Mouse (Mus musculus) limb, embryonic 10.5 days (tissue): ENCODE measurements around the gene Nkd1. TPM values are rescaled to one million over a fixed set of nuclear protein-coding genes. Genes with fewer than 3 reads are reported as not detected.

Experiments
- DNase-seq: peaks from one replicate; pipeline ENCODE4 v3.0.0-alpha.2; 2017; ENCODE audit warnings: low spot score
- H3K27ac ChIP-seq: fragments of 300-500 bp; sonication (generic); 2 replicates; pipeline ENCODE4 v1.5.1; 2016; ENCODE audit warnings: mild to moderate bottlenecking
- H3K27me3 ChIP-seq: fragments of 300-500 bp; sonication (generic); 2 replicates; pipeline ENCODE4 v1.6.1; 2016; ENCODE audit warnings: low read depth, mild to moderate bottlenecking; ENCODE audit not compliant: poor library complexity, severe bottlenecking
- H3K36me3 ChIP-seq: fragments of 300-500 bp; sonication (generic); 2 replicates; pipeline ENCODE4 v1.6.1; 2016; ENCODE audit warnings: mild to moderate bottlenecking, moderate library complexity
- H3K4me1 ChIP-seq: fragments of 300-500 bp; sonication (generic); 2 replicates; pipeline ENCODE4 v1.6.1; 2016
- H3K4me3 ChIP-seq: fragments of 300-500 bp; sonication (generic); 2 replicates; pipeline ENCODE4 v1.5.1; 2016; ENCODE audit warnings: mild to moderate bottlenecking, moderate library complexity
- H3K9me3 ChIP-seq: fragments of 300-500 bp; sonication (generic); replicated peaks from 2 replicates; pipeline ENCODE4 v1.6.1; 2016; ENCODE audit warnings: mild to moderate bottlenecking
- WGBS: fragments of 180-500 bp; shearing (Covaris S2); methylation state at CpG from one replicate; pipeline ENCODE4 v1.1.7; 2016; 5-methylcytosine and 5-hydroxymethylcytosine counted together
- polyA plus RNA-seq: library from polyadenylated mRNA; unstranded; fragments of >200 nt; fragmentation: Nextera tagmentation; extraction: Ambion mirVana; gene quantifications from 2 replicates; pipeline ENCODE4 v1.2.1, GENCODE M21; 2016

The Nkd1 gene
- polyA plus RNA-seq, 1 experiment from 2014 or later: 60.7 TPM

DNA sequence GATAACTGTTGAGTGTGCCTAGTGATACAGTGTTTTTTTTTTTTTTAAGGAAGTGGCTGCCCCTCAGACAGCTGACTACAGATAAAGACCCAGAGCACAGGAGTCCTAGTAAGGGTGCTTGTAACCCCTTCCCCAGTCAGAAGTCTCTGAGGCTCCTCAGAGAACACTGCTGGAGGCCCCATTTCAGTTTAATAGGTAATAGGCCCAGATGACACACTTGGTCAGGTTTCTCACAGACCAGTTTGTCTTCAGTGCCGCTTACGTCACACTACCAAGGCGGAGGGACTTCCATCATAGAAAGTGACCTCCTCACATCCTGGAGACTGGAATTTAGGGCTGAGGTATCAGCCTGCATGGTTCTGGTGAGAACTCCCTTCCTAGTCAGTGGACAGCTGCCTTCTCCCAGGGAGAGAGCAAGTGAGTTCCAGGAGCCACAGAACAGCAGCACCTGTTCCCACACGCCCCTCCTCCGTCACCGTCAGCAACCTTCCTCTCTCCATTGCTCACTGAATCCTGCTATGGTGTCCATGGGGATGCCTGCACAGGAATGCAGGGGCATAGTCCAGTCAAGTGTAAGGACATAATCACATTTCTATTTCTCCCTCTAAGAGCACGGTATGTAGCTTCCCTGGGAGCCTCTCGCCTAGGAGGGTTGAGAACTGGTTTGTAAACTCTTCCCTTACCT, 67.2 kb downstream of the Nkd1 start:
- H3K36me3 ChIP-seq: peaks cover 98% of the 10 kb centered on the region
- DNase-seq: no peak
- H3K27ac ChIP-seq: no peak overlapping the region
- H3K9me3 ChIP-seq: no peaks in the 10 kb centered on the region
- 94% methylated on average over 8 of the region's 8 CpGs for WGBS
- H3K27me3 ChIP-seq: no peaks in the 10 kb centered on the region
- 0 out of 2 replicates have a peak, but pooled peaks cover 3% of the 10 kb centered on the region for H3K4me1 ChIP-seq
- no peak overlapping the region for H3K4me3 ChIP-seq

DNA sequence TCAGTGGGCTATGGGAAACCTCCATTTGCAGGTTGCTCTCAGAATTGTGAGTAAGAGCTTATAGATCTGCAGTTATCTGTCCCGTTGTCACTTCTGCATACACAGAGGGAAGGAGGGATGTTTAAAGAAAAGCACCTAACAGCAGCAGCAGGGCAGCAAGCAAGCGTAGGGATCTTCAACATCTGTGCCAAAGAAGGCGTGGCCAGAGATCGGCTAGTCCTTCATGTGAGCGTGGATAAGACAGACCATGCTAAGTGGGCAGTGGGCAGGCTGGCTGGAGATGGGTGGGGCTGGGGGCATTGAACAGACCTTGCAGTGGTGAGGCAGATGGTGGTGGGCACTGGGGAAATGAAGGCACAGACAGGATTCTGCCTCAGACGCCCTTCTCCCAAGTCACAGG, 69.1 kb downstream of the Nkd1 start:
- DNase-seq: no peak
- H3K36me3 ChIP-seq: peaks cover 87% of the 10 kb centered on the region
- 90% methylated on average over 6 of the region's 6 CpGs for WGBS

DNA sequence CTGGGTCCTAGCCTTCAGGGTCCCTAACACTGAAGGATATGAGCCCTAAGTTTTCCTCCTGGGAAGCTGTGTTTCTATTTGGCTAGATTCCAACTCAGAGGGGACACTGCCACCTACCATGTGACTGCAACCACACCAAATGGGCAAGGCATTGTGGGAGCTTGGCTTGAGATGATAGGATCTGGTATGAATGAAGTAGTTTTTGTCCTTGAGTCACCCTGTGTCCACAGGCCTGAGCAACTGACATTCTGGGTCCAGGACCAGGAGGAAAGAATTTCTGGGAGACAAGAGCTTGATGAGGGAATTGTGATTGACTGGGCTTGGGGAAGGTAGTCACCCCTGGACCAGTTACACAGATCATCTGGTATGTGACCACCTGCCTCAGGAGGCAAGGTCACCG, 72.8 kb downstream of the Nkd1 start:
- Histone ChIP-seq H3K4me1 (peaks cover 5% of the 10 kb centered on the region), H3K27ac (no peak overlapping the region), H3K9me3 (no peaks in the 10 kb centered on the region), H3K36me3 (peaks cover 50% of the 10 kb centered on the region), H3K27me3 (no peaks in the 10 kb centered on the region), H3K4me3 (no peak overlapping the region)
- 88% methylated on average over 1 of the region's 1 CpGs for WGBS
- no peak for DNase-seq

More for the DNA sequence above, 69.1 kb downstream of the Nkd1 start:
- Histone ChIP-seq H3K9me3 (no peaks in the 10 kb centered on the region), H3K27ac (no peak overlapping the region), H3K4me1 (0 out of 2 replicates have a peak, but pooled peaks cover 3% of the 10 kb centered on the region), H3K27me3 (no peaks in the 10 kb centered on the region), H3K4me3 (no peak overlapping the region)

DNA sequence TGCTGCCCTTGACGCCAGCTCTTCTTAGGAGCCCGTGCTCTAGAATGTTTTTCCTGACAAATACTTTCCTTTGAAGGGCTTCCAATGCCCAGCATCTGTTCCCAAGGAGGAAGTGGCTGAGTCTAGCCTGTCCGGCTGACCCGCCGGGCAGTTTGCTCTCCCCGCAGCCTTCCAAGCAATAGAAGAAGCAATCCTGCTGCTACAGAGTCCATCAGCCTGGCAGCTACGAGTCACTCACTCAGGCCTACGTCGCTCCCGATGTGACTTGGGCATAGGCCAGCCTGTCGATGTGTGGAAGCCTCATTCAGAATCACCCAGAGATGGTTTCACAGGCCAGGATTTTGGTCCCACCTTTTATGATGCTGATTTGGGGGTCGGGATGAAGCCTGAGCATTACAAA, 74.9 kb downstream of the Nkd1 start:
- Histone ChIP-seq H3K4me3 (no peak overlapping the region), H3K4me1 (peaks cover 15% of the 10 kb centered on the region), H3K9me3 (no peaks in the 10 kb centered on the region), H3K27me3 (no peaks in the 10 kb centered on the region), H3K36me3 (peaks cover 30% of the 10 kb centered on the region), H3K27ac (no peak overlapping the region)
- DNase-seq: no peak
- WGBS: 87% methylated on average over 12 of the region's 12 CpGs

DNA sequence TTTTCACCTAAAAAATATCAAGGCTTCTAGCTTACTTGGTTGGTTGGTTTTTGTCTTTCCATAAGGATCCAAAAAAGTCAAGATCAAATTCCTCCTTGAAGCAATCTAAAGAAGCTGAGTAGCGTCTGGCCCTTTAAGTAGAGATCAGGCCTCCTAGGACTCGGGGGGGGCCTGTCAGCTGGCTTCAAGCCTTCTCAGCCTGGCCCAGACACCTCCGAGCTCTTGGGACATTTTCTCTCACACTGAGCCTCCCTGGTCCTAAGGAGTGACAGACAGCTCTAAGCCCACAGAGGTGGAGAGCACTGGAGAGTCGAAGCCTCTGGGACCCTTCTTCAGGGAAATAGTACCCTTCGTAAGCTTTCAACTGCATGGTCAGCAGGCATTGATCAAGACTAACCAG, 77.4 kb downstream of the Nkd1 start:
- Histone ChIP-seq H3K4me3 (no peak overlapping the region), H3K4me1 (peaks cover 22% of the 10 kb centered on the region), H3K36me3 (peaks cover 5% of the 10 kb centered on the region; the same call in 1 of the 2 replicates), H3K27me3 (no peaks in the 10 kb centered on the region), H3K9me3 (no peaks in the 10 kb centered on the region), H3K27ac (peak overlapping the region; percentile 46; the same call in 1 of the 2 replicates)
- no peak for DNase-seq
- 71% methylated on average over 5 of the region's 5 CpGs for WGBS

DNA sequence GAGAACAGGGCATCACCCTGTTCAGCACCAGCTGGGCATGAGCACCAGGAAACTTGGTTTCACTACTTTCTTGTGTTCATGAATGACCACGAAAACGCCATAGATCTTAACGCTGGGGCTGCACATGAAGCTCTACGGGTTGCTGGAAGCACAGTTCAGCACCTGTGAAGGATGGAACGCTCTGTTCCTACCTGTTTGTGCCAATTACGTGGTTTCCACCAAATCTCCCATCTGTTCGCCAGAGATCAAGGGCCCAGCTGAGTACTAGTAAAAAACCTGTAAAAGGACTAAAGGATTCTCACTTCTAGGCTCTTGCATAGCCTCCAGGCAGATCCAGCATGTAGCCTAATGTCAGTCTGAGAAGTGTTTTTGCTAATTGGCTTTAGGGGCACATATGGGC, 78.3 kb downstream of the Nkd1 start:
- H3K27ac ChIP-seq: 0 out of 2 replicates have a peak overlapping the region, but pooled peaks have one; percentile 46
- H3K4me1 ChIP-seq: peaks cover 32% of the 10 kb centered on the region
- no peaks in the 10 kb centered on the region for H3K9me3 ChIP-seq
- no peaks in the 10 kb centered on the region for H3K36me3 ChIP-seq
- 81% methylated on average over 7 of the region's 7 CpGs for WGBS
- no peaks in the 10 kb centered on the region for H3K27me3 ChIP-seq
- no peak overlapping the region for H3K4me3 ChIP-seq
- no peak for DNase-seq

DNA sequence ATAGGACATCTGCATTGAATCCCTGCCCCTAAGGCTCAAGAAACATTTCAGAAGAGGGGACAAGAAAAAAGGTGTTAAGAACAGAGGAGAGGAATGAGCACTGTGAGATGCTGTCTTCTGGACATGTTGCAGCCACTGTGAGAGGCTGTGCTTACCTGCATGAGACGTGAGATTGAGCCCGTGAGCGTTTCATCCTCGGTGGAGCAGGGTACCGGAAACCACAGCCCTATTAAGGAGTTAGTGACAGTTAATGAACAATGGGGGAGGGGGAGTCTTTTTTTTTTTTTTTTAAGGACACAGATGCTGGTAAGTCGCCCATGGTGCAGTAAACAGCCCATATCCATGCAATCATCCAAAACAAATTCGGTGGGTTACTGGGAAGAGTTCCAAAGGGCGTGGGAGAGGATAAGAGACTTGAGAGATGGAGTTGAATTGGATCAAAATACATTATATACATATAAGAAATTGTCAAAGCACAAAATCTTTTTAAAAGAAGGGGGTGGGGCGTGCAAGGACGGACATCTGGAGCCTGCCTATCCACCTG, 82.4 kb downstream of the Nkd1 start:
- Histone ChIP-seq H3K27me3 (no peaks in the 10 kb centered on the region), H3K36me3 (no peaks in the 10 kb centered on the region), H3K27ac (peak overlapping the region; percentile 77), H3K9me3 (no peaks in the 10 kb centered on the region), H3K4me1 (peaks cover 50% of the 10 kb centered on the region), H3K4me3 (peak overlapping the region; percentile 38)
- DNase-seq: peak; percentile 41
- 4% methylated on average over 10 of the region's 10 CpGs for WGBS

DNA sequence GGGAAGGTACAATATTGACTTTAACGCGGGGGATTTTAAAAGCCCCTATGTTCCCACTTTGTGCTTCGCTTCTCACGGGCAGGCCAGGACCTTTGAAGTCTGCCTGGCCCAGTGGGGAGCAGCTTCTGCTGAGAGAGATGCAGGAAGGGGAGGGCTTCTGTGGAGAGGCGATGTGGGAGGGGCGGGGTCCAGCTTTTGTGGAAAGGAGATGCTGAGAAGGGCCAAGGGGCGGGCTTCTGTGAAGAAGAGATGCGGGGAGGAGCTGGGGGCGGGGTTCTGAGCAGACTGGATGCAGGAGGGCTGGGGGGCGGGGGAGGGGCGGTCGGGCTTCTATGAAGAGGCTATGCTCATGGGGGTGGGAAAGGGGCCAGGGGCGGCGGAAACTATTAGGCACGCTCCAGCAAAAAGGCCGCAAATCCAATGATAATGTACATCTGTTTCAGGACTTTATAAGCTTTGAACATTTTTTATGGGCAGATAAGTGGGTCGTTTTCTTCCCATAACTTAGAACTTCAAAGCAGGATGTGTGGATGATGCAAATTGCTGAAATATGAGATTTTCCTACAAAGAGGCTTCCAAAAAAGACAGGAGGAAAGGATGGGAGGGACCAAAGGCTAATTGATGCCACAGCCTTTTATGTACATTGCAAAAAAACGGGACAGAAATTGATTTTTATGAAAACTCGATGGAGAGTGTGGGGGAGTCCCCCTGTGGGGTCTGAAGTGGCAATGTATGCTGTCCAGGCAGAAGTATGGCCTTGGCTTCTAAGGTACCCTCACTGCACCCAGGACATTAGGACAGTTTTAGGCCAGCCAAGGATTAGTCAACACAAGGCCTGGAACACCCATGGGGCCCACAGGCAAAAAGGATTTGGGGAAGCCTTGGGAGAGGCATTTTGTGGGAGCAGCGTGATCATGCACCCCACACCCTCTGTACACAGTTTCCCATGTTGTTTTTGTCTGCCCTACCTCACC, 83.2 kb downstream of the Nkd1 start:
- H3K27me3 ChIP-seq: no peaks in the 10 kb centered on the region
- DNase-seq: peak; percentile 93
- H3K36me3 ChIP-seq: no peaks in the 10 kb centered on the region
- peak overlapping the region; percentile 38 for H3K4me3 ChIP-seq
- peak overlapping the region; percentile 77 for H3K27ac ChIP-seq
- H3K9me3 ChIP-seq: no peaks in the 10 kb centered on the region
- WGBS: 7% methylated on average over 20 of the region's 20 CpGs
- peaks cover 50% of the 10 kb centered on the region for H3K4me1 ChIP-seq

DNA sequence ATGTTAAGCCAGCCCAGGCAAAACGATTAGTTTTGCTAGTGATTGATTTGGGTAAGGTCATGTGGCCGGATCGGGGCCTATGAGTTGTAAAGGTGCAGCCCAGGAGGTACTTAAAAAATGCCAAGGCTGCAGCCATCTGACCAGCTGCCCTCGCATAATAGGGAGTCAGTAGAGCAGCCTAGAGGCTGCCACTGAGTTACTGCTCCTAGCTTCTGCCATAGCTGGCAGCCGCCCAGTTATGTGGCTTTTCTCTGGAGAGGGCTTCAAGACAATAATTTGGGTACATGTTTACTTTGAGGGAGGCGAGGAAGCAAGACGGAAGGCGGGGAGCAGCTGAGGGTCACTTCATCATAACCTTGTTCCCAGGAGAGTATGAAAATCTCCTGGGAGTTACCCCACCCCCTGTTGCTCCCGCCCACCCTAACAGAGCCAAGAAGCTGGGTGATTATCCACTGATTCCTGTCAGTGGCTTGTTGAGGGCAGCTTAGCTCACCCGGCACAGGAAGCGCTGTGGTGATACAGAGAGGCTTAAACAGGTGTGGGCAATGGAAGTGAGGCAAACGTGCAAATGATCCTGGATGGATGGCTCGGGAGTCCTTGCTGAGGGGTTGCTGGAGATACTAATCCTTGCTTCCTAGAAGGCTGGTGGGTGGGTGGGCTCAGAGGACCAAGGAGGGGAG, 84.3 kb downstream of the Nkd1 start:
- H3K4me1 ChIP-seq: peaks cover 45% of the 10 kb centered on the region
- no peaks in the 10 kb centered on the region for H3K27me3 ChIP-seq
- peak; percentile 35 for DNase-seq
- peak overlapping the region; percentile 77 for H3K27ac ChIP-seq
- no peaks in the 10 kb centered on the region for H3K9me3 ChIP-seq
- no peak overlapping the region for H3K4me3 ChIP-seq
- H3K36me3 ChIP-seq: no peaks in the 10 kb centered on the region
- WGBS: 45% methylated on average over 13 of the region's 13 CpGs

DNA sequence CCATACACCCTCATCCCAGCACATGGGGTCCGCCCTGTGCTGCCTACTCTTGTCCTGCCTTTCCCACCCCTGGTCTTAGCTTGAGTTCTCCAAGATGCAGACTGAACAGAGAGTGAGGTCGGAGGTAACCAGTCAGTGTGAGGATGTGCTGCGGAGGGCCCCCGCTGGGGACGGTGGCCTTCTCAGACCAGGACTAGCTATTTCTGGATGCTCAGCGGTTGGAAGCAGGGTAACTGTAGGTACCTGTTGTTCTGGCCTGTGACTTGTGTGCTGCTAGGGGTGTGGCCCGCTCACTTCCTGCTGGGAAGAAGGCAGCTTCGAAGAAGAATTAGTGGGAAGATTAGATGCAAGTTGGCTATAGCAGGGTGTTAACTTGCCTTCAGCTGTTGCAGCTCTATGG, 87.9 kb downstream of the Nkd1 start:
- Histone ChIP-seq H3K27ac (peak overlapping the region; percentile 37; the same call in 1 of the 2 replicates), H3K27me3 (no peaks in the 10 kb centered on the region), H3K4me1 (peaks cover 43% of the 10 kb centered on the region), H3K9me3 (no peaks in the 10 kb centered on the region), H3K36me3 (no peaks in the 10 kb centered on the region), H3K4me3 (no peak overlapping the region)
- DNase-seq: no peak
- WGBS: 81% methylated on average over 8 of the region's 8 CpGs

DNA sequence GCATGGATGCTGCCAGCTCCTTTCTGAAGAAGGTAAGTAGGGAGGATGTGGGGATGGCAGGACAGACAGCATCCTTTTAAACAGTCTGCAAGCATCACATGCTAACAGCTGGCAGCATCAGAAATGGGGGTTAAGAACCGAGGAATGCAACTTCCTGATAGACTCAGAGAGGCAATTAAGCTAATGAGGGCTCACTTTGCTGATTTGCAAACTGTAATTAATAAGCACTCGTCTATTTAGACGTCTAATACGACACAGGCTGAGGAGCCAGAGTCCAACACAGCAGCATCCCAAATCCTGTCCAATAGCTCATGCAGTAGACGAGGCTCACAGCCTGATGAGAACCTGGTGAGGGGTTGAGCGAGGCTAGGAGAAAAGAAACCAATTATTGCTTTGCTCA, 89.1 kb downstream of the Nkd1 start:
- Histone ChIP-seq H3K27me3 (peaks cover 6% of the 10 kb centered on the region; the same call in 1 of the 2 replicates), H3K36me3 (no peaks in the 10 kb centered on the region), H3K4me1 (peaks cover 30% of the 10 kb centered on the region), H3K9me3 (no peaks in the 10 kb centered on the region), H3K27ac (no peak overlapping the region), H3K4me3 (no peak overlapping the region)
- 63% methylated on average over 6 of the region's 6 CpGs for WGBS
- DNase-seq: no peak

DNA sequence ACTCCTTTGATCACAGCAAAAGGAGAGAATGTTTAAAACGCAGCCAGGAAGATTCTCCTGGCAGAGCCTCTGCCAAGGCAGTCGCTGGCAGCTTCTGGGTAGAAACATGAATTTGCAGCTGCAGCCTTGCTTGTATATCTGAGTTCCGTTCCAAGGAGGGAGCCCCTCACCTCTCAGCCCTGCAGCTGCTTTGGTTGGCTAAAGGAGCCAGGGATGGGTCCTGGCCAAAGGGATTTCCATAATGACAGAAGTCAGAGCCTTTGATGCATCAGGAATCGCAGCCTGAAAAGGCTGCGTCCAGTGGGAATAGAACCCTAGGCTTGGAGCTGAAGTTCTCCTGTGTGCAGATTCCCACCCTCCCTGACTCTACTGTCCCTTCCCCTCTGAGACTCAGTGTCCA, 93.8 kb downstream of the Nkd1 start:
- Histone ChIP-seq H3K4me1 (peaks cover 29% of the 10 kb centered on the region), H3K4me3 (no peak overlapping the region), H3K9me3 (no peaks in the 10 kb centered on the region), H3K36me3 (no peaks in the 10 kb centered on the region), H3K27me3 (peaks cover 6% of the 10 kb centered on the region; the same call in 1 of the 2 replicates), H3K27ac (no peak overlapping the region)
- no peak for DNase-seq
- 61% methylated on average over 5 of the region's 5 CpGs for whole genome bisulfite sequencing
